Mouse (Mus musculus): ENCODE data around the gene Ccdc107. TPM values are rescaled to one million over a fixed set of nuclear protein-coding genes. Genes with fewer than 3 reads are reported as not detected.

The Ccdc107 gene
- polyA plus RNA-seq, 1 experiment from 2014 or later, result 81.5 TPM

DNA sequence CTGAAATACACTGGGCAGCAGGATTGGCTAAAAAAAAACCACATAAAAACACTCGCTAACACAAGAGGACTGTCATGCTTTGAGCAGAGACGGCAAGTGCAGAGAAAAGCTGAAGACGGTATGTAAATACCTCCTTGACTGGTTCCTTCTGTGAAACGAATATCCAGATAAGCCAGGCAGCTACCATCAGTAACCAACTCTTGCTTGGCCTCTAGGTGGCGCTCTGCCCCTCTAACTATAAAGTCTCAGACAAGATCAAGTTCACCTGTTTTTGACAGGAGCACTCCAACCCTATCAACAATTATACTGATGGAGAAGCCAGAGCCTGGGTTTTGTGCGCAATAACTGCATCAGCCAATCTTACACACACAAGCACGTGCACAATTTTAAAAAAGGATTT is 37.9 kb downstream of the Ccdc107 start:
- 16% methylated on average over 7 of the region's 7 CpGs for WGBS
- Histone ChIP-seq H3K4me1 (ENCODE audit: control insufficient read depth, insufficient read depth, low read length) (peaks cover 10% of the 10 kb centered on the region; the same call in 1 of the 2 replicates), H3K4me2 (ENCODE audit: low read depth, low read length) (no peak overlapping the region), H3K9me3 (replicated peaks; ENCODE audit: control insufficient read depth, low read length) (no peaks in the 10 kb centered on the region), H3K4me3 (ENCODE audit: low read length) (no peak overlapping the region), H3K27me3 (ENCODE audit: control insufficient read depth, insufficient read depth, low read length) (no peaks in the 10 kb centered on the region), H3K9ac (ENCODE audit: low read length) (no peak overlapping the region; the same call in 1 of the 2 replicates), H3K27ac (ENCODE audit: low read length) (peak overlapping the region; percentile 23; the same call in 1 of the 2 replicates), H3K36me3 (ENCODE audit: control insufficient read depth, insufficient read depth) (peaks cover 48% of the 10 kb centered on the region)
- no peak; the same call in 1 of the 2 replicates for ATAC-seq (replicated peaks; ENCODE audit: extremely low read depth, insufficient read depth, low FRiP score)

DNA sequence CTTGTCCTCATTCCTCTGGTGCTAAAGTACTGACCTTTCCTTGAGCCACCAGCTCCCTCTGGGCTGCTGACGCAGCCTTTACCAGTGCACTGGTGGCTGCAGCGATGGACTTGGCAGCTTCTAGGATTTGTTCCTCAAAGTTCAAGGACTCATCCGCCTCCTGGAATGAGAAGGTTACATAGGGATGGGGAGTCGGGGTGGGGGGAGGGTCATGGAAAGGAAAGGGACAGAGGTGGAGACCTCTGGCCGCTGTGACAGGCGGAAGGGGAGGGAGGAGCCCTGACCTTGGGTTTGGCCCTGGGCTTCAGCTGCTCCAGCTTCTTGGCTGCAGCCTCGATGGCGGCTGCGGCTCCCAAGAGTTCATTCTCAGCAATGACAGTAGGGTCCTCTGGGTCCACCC is 40.6 kb downstream of the Ccdc107 start:
- 82% methylated on average over 9 of the region's 9 CpGs for WGBS
- Histone ChIP-seq H3K9me3 (replicated peaks; ENCODE audit: control insufficient read depth, low read length) (no peaks in the 10 kb centered on the region), H3K4me1 (ENCODE audit: control insufficient read depth, insufficient read depth, low read length) (peaks cover 10% of the 10 kb centered on the region; the same call in 1 of the 2 replicates), H3K9ac (ENCODE audit: low read length) (no peak overlapping the region), H3K36me3 (ENCODE audit: control insufficient read depth, insufficient read depth) (peaks cover 71% of the 10 kb centered on the region), H3K27ac (ENCODE audit: low read length) (no peak overlapping the region), H3K27me3 (ENCODE audit: control insufficient read depth, insufficient read depth, low read length) (no peaks in the 10 kb centered on the region), H3K4me2 (ENCODE audit: low read depth, low read length) (no peak overlapping the region), H3K4me3 (ENCODE audit: low read length) (no peak overlapping the region)
- ATAC-seq (replicated peaks; ENCODE audit: extremely low read depth, insufficient read depth, low FRiP score), result no peak

DNA sequence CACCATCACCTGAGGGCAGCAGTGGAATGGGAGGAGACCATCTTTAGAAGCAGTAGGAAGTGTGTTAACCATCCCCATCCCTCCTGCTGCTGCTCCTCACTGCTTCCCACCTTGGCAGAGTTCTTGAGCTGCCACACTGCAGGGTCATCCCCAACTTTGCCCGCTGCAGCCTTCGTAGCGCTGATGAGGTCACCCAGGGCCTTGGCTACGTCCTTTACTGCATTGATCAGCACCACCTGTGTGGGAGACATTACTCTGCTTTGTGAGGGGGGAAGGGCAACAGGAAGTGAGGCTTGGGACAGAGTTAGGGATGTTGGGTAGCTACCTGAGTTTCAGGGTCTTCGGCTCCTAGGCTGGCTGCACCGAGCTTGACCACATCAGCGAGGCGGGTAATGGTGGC is 42.9 kb downstream of the Ccdc107 start:
- Histone ChIP-seq H3K36me3 (ENCODE audit: control insufficient read depth, insufficient read depth) (peaks cover 94% of the 10 kb centered on the region), H3K4me2 (ENCODE audit: low read depth, low read length) (no peak overlapping the region), H3K9me3 (replicated peaks; ENCODE audit: control insufficient read depth, low read length) (no peaks in the 10 kb centered on the region), H3K27me3 (ENCODE audit: control insufficient read depth, insufficient read depth, low read length) (no peaks in the 10 kb centered on the region), H3K9ac (ENCODE audit: low read length) (no peak overlapping the region), H3K27ac (ENCODE audit: low read length) (no peak overlapping the region), H3K4me1 (ENCODE audit: control insufficient read depth, insufficient read depth, low read length) (peaks cover 3% of the 10 kb centered on the region; the same call in 1 of the 2 replicates), H3K4me3 (ENCODE audit: low read length) (no peak overlapping the region)
- 96% methylated on average over 8 of the region's 8 CpGs for WGBS
- no peak for ATAC-seq (replicated peaks; ENCODE audit: extremely low read depth, insufficient read depth, low FRiP score)

DNA sequence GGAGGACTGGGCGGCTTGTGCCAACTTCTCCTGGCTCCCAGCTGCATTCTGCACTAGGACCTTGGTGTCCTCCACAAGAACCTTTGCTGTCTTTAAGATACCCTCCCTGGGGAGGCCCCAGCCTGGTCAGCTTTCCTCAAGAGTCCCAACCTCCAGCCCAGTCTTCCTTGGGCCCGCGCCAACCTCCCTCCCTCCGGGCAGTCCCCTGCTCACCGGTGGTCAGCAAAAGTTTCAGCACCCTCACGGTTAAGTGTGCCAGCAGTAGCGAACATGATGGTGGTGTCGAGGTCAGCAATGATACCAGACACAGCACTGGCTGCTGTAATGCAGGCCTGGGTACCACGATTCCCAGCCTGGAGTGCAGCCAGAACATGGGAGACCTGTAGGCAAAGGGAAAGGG is 43.3 kb downstream of the Ccdc107 start:
- WGBS, result 85% methylated on average over 9 of the region's 9 CpGs
- Histone ChIP-seq H3K9ac (ENCODE audit: low read length) (no peak overlapping the region), H3K9me3 (replicated peaks; ENCODE audit: control insufficient read depth, low read length) (no peaks in the 10 kb centered on the region), H3K27me3 (ENCODE audit: control insufficient read depth, insufficient read depth, low read length) (no peaks in the 10 kb centered on the region), H3K27ac (ENCODE audit: low read length) (no peak overlapping the region), H3K36me3 (ENCODE audit: control insufficient read depth, insufficient read depth) (peaks cover 95% of the 10 kb centered on the region), H3K4me3 (ENCODE audit: low read length) (no peak overlapping the region), H3K4me1 (ENCODE audit: control insufficient read depth, insufficient read depth, low read length) (no peaks in the 10 kb centered on the region), H3K4me2 (ENCODE audit: low read depth, low read length) (no peak overlapping the region)
- no peak for ATAC-seq (replicated peaks; ENCODE audit: extremely low read depth, insufficient read depth, low FRiP score)

DNA sequence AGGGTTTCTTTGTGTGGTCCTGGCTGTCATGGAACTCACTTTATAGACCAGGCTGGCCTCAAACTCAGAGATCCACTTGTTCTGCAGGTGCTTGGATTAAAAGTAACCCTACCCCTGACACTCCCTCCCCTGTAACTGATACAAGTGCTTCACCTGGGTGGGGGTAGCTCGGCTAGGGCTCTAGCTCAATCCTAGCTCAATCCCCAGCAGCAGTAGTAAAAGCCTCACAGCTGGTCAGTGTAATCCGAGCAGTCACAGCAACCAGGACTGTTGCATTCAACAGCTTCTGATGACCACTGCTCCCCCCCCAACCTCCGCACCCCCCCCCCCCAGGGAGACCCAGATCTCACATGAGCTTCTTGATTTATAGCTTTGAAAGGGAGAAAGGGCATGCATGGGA is 49.3 kb downstream of the Ccdc107 start:
- H3K4me3 ChIP-seq (ENCODE audit: low read length), result no peak overlapping the region
- no peak overlapping the region for H3K27ac ChIP-seq (ENCODE audit: low read length)
- WGBS, result 79% methylated on average over 3 of the region's 3 CpGs
- no peak overlapping the region for H3K4me2 ChIP-seq (ENCODE audit: low read depth, low read length)
- no peaks in the 10 kb centered on the region for H3K27me3 ChIP-seq (ENCODE audit: control insufficient read depth, insufficient read depth, low read length)
- H3K36me3 ChIP-seq (ENCODE audit: control insufficient read depth, insufficient read depth), result peaks cover 95% of the 10 kb centered on the region
- no peaks in the 10 kb centered on the region; the same call in 1 of the 2 replicates for H3K4me1 ChIP-seq (ENCODE audit: control insufficient read depth, insufficient read depth, low read length)
- ATAC-seq (replicated peaks; ENCODE audit: extremely low read depth, insufficient read depth, low FRiP score), result no peak
- H3K9ac ChIP-seq (ENCODE audit: low read length), result no peak overlapping the region
- H3K9me3 ChIP-seq (replicated peaks; ENCODE audit: control insufficient read depth, low read length), result no peaks in the 10 kb centered on the region

Other genes with a start within 250 kb of the Ccdc107 start
- gene Atp8b5, start 225.7 kb upstream of the Ccdc107 start, polyA plus RNA-seq (2015; fragmentation: Nextera tagmentation; extraction: Ambion mirVana), result 0.05 and 0.10 TPM in 2 replicates
- 12.4 and 17.2 TPM in 2 replicates for gene Rusc2, start 110.9 kb upstream of the Ccdc107 start, polyA plus RNA-seq (2015; fragmentation: Nextera tagmentation; extraction: Ambion mirVana)
- 0.21 and 0.31 TPM in 2 replicates for gene Fam166b, start 63.8 kb upstream of the Ccdc107 start, polyA plus RNA-seq (2015; fragmentation: Nextera tagmentation; extraction: Ambion mirVana)
- 1.6 and 4.9 TPM in 2 replicates for gene Tesk1, start 51.0 kb upstream of the Ccdc107 start, polyA plus RNA-seq (2015; fragmentation: Nextera tagmentation; extraction: Ambion mirVana)
- 3.2 and 4.3 TPM in 2 replicates for gene Cd72, start 38.3 kb upstream of the Ccdc107 start, polyA plus RNA-seq (2015; fragmentation: Nextera tagmentation; extraction: Ambion mirVana)
- gene Sit1, start 9.2 kb upstream of the Ccdc107 start, polyA plus RNA-seq (2015; fragmentation: Nextera tagmentation; extraction: Ambion mirVana), result 2.0 and 3.9 TPM in 2 replicates
- 38.9 and 43.4 TPM in 2 replicates for gene Arhgef39, start 6.8 kb downstream of the Ccdc107 start, polyA plus RNA-seq (2015; fragmentation: Nextera tagmentation; extraction: Ambion mirVana)
- 3.5 and 3.8 TPM in 2 replicates for gene Car9, start 14.1 kb downstream of the Ccdc107 start, polyA plus RNA-seq (2015; fragmentation: Nextera tagmentation; extraction: Ambion mirVana)
- gene Tpm2, start 30.9 kb downstream of the Ccdc107 start, polyA plus RNA-seq (2015; fragmentation: Nextera tagmentation; extraction: Ambion mirVana), result 162 and 177 TPM in 2 replicates
- gene Creb3, start 69.4 kb downstream of the Ccdc107 start, polyA plus RNA-seq (2015; fragmentation: Nextera tagmentation; extraction: Ambion mirVana), result 60.3 and 61.8 TPM in 2 replicates
- 68.7 and 80.0 TPM in 2 replicates for gene Tln1, start 69.8 kb downstream of the Ccdc107 start, polyA plus RNA-seq (2015; fragmentation: Nextera tagmentation; extraction: Ambion mirVana)
- 20.9 and 21.7 TPM in 2 replicates for gene Rgp1, start 85.8 kb downstream of the Ccdc107 start, polyA plus RNA-seq (2015; fragmentation: Nextera tagmentation; extraction: Ambion mirVana)
- 22.7 TPM in 2 replicates for gene Gba2, start 86.0 kb downstream of the Ccdc107 start, polyA plus RNA-seq (2015; fragmentation: Nextera tagmentation; extraction: Ambion mirVana)
- gene Msmp, start 91.6 kb downstream of the Ccdc107 start, polyA plus RNA-seq (2015; fragmentation: Nextera tagmentation; extraction: Ambion mirVana), result 0.89 and 1.1 TPM in 2 replicates
- 9.1 and 9.7 TPM in 2 replicates for gene Npr2, start 139.0 kb downstream of the Ccdc107 start, polyA plus RNA-seq (2015; fragmentation: Nextera tagmentation; extraction: Ambion mirVana)
- 1.2 and 1.3 TPM in 2 replicates for gene Spag8, start 160.7 kb downstream of the Ccdc107 start, polyA plus RNA-seq (2015; fragmentation: Nextera tagmentation; extraction: Ambion mirVana)
- gene Hint2, start 163.6 kb downstream of the Ccdc107 start, polyA plus RNA-seq (2015; fragmentation: Nextera tagmentation; extraction: Ambion mirVana), result 172 and 185 TPM in 2 replicates
- gene Tmem8b, start 176.1 kb downstream of the Ccdc107 start, polyA plus RNA-seq (2015; fragmentation: Nextera tagmentation; extraction: Ambion mirVana), result 3.6 and 3.9 TPM in 2 replicates
- 1.6 and 2.9 TPM in 2 replicates for gene Fam221b, start 176.2 kb downstream of the Ccdc107 start, polyA plus RNA-seq (2015; fragmentation: Nextera tagmentation; extraction: Ambion mirVana)
- gene Olfr70, start 207.9 kb downstream of the Ccdc107 start, polyA plus RNA-seq (2015; fragmentation: Nextera tagmentation; extraction: Ambion mirVana), result not detected in 2 replicates
- not detected in 2 replicates for gene Olfr71, start 217.4 kb downstream of the Ccdc107 start, polyA plus RNA-seq (2015; fragmentation: Nextera tagmentation; extraction: Ambion mirVana)
- 1.4 and 1.7 TPM in 2 replicates for gene Hrct1, start 234.3 kb downstream of the Ccdc107 start, polyA plus RNA-seq (2015; fragmentation: Nextera tagmentation; extraction: Ambion mirVana)
- 0.42 and 0.54 TPM in 2 replicates for gene Spaar, start 237.1 kb downstream of the Ccdc107 start, polyA plus RNA-seq (2015; fragmentation: Nextera tagmentation; extraction: Ambion mirVana)

Measured in heart, embryonic 16.5 days (tissue).